Mouse (Mus musculus) telencephalon, adult 2 months (tissue): ENCODE measurements around the gene Ankrd28.
A peak's percentile ranks its signal among the peaks of the same experiment; 100 is the strongest.
"Not testable (repeated sequence)": the region's sequence is repeated elsewhere in the genome, so short reads cannot be mapped to it uniquely, and the experiment has no call there.

Experiments
- DNase-seq: peaks from one replicate; pipeline ENCODE4 v3.0.0-alpha.2; 2011; ENCODE audit warnings: low read depth, low spot score

The Ankrd28 gene

DNA sequence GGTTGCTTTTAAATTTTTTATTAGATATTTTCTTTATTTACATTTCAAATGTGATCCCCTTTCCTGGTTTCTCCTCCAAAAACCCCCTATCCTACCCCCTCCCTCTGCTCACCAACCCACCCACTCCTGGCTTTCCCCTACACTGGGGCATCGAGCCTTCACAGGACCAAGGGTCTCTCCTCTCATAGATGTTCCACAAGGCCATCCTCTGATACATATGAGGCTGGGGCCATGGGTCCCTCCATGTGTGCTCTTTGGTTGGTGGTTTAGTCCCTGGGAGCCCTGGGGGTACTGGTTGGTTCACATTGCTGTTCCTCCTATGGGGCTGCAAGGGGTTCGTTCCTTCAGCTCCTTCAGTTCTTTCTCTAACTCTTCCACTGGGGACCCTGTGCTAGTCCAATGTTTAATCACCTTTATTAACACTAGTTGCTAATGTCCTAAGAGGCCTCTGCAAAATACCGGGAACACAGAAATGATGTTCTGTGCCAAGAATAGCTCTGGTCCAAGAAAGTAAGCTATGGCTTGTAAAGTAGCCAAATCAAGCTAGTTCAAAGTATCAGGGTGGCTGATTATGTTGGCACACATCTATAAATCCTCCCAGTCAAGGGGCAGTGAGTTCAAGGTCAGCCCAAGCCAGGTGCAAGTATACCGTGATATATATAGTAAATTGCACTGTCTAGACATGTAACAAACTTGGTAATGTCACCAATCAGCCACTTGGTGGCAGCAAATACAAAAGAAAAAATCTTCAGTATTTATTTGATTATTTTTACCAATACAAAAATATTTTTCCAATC lies 36.3 kb downstream of the Ankrd28 start:
- DNase-seq = no peak

DNA sequence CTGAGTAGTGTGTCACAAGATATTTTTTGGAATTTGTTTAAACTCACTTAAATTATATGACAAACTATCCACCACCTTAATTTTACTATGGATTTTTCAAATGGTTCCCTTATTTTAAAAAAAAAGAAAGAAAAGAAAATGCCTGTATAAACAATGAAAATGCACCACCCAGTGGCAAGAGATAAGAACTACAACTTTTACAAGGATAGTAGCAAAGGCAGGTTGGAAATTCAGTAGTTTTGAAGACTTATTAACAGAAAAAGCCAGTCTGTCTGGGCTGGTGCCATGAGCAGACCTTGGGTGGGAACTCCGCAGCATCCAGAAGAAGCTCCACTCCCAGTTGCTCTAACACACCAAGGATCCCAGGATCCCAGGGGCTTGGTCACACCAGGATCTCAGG lies 39.7 kb downstream of the Ankrd28 start:
- DNase-seq = no peak

- DNase-seq = no peak
These were observed 43.5 kb downstream of the Ankrd28 start for GRCm38 (mm10) chr14:31786906-31787305.

DNA sequence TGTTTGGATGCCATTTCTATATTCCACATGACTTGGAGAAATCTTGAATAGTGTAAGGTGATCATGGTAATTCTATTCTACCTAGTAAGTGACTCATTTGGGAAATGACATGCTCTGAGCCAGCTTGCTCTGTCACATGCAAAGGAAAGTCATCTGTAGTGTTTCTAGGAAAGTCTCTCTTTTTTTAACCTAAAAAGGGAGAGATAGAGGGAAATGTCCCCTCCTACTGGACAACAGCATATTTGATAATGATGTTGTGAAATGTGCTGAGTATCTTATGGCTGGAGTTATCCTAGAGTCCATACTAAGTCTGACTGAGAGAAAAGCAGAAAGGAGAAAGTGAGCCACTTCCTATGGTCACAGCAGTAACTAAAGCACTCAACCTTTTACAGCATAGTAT lies 44.8 kb downstream of the Ankrd28 start:
- DNase-seq = no peak

DNA sequence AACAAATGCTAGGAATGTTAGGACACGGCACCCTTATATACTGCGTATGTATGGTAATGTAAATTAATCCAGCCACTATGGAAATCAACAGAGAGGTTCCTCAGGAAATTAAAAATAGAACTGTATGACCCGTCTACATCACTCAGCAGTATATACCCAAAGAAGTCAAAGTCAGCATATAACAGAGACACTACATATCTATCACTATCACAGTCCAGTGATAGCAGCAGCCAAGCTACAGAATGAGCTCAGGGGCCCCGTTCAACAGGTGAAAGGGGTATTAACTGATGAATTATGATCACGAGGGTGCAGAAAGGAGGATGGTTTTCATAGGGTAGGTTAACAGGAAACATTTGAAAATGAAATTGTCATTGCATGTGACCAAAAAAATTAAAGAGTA lies 45.5 kb downstream of the Ankrd28 start:
- DNase-seq = no peak

- peak; percentile 69 for DNase-seq
These were observed 49.0 kb downstream of the Ankrd28 start for GRCm38 (mm10) chr14:31781309-31782049.

GRCm38 (mm10) chr14:31780412-31781233 lies 49.8 kb downstream of the Ankrd28 start:
- peak; percentile 77 for DNase-seq

DNA sequence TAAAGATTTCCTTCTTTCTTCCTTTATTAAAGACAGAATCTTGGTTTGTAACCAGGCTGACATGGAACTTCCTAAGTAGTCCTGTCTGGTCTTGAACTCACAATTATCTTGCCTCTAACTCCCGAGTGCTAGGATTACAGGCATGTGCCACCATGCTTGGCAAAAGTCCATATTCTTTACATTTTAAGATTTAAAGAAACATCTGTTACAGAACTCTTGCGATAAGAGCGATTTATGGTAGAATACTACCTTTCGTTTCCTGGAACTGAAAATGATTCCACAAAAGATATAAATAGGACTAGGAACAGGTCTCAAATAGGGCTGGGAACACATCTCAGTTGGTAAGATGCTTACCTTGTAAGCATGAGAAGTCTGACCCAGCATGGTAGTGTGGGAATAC lies 56.9 kb downstream of the Ankrd28 start:
- DNase-seq = no peak

GRCm38 (mm10) chr14:31772251-31772650 lies 58.2 kb downstream of the Ankrd28 start:
- DNase-seq = no peak

DNA sequence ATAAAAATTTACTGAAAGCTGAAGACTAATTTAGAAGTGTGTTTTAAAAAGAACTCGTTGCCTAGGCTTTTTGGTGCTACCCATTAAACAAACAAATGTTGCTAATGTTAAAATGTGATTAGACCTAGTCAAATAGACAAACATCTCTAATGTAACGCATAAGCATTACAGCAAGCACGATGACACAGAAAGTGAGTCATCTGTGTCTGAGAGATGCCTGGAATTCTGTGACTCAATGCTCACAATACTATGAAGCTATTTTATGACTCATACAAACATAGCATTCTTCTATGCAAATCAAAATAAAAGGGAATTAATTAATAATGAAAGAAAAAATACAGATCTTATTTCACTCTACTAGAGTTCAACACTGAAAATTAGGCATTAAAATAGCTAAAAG lies 61.9 kb downstream of the Ankrd28 start:
- DNase-seq = peak; percentile 49

DNA sequence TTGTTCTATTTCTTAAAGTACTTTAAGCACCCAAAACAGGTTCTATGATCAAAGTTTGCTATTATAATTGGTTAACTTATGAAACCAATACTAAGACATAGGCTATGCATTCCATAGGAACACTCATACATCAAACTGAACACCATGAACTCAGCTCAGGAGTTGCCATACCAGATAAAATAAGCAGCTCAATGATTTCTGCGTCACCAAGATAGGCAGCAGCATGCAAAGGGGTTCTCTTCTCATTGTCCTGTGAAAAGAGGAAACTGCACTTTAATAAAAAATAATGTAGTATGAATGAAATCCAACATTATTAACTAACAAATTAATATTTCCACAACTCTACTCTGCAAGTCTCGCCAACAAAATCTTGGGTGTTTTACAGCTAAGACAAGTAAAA lies 66.4 kb downstream of the Ankrd28 start:
- no peak for DNase-seq

- DNase-seq = no peak
These were observed 68.7 kb downstream of the Ankrd28 start for GRCm38 (mm10) chr14:31761727-31762126.

DNA sequence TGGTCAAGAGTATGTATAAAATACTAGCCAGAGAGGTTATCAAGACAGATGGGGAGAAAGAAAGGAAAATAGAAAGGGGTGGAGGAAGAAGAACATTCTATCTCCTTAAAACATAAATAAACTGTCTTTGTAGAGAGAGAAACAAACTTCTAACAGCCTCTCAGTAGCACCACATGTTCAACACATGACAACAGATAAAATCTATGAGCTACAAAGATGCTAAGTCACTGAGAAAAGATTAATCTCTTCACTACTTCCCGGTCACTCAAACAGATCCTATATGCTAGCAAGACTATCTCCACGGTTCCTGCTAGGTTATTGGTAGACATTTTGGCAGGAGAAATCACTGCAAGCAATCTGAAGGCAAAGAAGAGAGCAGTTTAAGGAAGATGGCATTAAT lies 71.3 kb downstream of the Ankrd28 start:
- no peak for DNase-seq

DNA sequence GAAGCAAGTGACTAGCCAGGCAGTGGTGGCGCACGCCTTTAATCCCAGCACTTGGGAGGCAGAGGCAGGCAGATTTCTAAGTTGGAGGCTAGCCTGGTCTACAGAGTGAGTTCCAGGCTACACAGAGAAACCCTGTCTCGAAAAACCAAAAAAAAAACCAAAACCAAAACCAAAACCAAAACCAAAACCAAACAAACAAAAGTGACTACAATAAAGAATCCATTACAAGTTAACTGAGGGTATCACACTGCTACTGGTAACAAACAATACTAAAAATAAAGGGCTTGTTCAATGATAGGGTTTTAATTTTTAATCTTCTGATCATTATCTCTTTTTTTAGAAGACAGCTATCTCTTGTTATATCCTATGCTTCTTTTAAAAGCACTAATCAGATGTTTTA lies 72.0 kb downstream of the Ankrd28 start:
- not testable (repeated sequence) for DNase-seq

DNA sequence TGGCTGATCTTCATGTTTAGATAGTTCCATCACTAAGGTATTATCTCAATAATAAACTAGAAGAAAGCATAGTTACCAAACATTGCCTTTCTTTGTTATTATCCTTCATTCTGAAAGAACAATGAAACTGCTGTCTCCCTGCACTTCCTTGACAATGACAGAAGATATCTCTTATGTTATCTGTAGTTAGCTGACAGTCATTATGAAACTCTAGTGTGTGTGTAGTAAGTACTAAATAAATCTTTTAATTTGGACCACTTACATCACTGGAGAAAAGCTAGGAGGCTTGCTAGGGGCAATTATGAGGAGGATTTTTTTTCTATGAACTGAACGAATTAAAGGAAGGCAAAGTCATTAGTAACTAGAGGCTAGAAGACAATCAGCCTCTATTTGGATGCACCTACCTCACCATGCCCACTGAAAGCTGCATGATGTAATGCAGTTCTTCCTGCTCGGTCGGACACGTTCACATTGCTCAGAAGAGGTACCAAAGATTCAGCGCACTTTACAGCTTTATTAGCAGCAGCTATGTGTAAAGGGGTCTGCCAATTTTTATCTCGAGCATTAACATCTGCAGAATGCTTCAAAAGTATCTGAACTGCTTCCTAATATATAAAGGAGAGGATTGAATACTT lies 82.1 kb downstream of the Ankrd28 start:
- DNase-seq = no peak

GRCm38 (mm10) chr14:31742523-31742922 lies 87.9 kb downstream of the Ankrd28 start:
- DNase-seq = no peak

- no peak for DNase-seq
These were observed 95.6 kb downstream of the Ankrd28 start for GRCm38 (mm10) chr14:31734811-31735210.

DNA sequence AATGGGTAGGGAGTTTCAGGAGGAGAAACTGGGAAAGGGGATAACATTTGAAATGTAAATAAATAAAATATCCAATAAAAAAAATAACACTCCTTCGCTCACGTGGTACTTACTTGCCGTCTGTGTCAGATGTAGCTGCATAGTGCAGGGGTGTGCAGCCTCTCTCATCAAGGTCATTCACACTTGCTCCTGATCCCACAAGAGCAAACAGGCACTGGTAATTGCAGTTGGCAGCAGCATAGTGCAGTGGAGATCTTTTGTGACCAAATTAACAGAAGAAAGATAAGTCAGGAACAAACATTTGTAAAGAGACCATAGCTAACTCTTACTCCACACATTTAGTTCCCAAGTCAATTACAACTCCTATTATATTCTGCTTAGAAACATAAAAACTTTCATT lies 102.9 kb downstream of the Ankrd28 start:
- DNase-seq = no peak

DNA sequence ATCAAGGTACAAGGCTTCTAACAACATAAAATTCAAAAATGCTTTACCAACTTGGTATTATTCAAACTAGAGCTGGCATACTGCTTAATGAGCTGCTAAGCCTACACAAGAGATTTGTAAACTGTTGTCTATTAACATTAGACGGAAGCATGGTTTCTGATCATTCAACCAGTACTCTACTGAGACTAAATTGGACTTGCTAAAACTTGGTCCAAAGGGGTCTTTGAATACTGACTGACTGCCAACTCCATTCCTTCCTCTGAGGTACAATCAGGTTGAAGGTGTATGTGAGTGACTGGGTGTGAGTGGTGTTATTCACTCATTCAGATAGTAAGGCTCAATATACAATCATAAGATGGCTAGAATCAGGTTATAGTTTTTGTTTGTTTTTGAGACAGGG lies 107.7 kb downstream of the Ankrd28 start:
- no peak for DNase-seq

- DNase-seq = no peak
These were observed 109.2 kb downstream of the Ankrd28 start for GRCm38 (mm10) chr14:31721256-31721655.

DNA sequence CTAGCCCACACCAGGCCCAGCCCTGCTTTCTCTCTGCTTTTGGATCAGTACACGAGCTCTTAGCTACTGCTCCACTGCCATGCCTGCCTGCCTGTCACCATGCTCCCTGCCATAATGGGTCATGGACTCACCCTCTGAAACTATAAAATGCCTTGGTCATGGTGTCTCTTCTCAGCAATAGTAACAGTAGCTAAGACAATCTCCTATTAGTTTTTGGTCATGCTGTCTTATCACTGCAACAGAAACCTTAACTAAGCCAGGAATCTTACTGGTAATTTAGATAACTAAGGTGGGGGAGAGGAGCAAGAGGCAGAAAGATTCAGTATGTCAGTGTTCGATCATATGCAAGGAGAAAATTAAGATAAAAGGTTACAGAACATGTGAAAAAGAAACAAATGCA lies 112.1 kb downstream of the Ankrd28 start:
- no peak for DNase-seq

GRCm38 (mm10) chr14:31717360-31717759 lies 113.1 kb downstream of the Ankrd28 start:
- no peak for DNase-seq
